Mouse (Mus musculus): ENCODE data around the gene Cebpg.

Cebpg gene

DNA sequence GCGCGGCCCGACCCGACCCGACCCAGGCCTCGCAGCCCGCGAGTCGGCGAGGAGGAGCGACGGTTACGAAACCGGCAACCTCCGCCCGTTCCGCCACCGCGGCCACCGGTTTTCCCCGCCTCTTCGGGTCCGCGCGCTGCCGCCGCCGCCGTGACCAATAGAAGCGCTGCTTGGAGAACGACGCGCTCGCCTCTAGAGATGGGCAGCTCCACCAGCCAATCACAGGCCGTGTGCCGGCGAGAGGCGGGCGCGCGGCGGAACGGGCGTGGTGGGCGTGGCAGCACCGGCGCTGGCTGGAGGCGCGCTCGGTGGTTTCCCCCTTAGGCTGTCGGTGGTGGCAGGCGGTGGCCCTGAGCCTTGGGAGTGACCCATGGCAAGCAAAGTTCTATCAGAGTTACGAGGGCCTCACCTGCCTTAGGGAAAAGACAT is at the start of gene Cebpg:
Gene Cebpg, minus strand, starts transcription at position 138 of the 429 bp plus-strand sequence.
- DNase-seq, result peak; percentile 97

DNA sequence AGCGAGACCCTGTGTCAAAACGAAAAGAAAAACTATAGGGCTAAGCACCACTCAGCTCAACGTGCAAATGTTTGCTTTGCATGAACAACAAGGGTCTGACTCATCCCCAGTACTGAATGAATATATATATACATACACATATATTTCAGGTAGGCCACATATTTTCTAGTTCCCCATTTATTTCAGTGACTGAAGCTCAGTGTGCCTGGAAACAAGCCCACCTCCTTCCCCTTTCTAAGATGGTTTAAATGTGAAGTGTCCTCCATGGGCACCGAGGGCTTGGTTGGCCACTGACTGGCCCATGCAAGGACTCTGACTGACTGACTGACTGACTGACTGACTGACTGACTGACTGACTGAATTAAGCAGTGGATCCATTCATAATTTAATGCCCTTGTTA is 43.2 kb upstream of the Cebpg start:
- DNase-seq, result no peak

DNA sequence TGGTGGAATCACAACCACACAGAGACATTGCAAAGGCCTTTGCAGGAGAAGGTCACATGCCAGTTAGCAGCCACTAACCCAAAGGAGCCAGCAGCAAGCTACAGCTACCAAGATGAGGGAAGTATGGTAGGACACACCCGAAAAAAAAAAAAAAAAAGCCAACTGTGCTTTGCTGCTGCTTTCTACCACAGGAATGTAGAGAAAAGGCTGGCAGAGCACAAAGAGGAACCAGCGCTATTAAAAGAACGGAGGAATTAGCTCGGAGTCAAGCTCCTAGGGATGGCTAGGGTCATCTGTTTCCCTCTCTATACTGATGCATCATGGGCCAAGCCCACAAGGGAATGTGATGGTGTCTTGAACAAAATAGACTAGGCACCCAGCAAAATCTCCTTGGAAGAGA is 42.4 kb upstream of the Cebpg start:
- DNase-seq, result no peak

DNA sequence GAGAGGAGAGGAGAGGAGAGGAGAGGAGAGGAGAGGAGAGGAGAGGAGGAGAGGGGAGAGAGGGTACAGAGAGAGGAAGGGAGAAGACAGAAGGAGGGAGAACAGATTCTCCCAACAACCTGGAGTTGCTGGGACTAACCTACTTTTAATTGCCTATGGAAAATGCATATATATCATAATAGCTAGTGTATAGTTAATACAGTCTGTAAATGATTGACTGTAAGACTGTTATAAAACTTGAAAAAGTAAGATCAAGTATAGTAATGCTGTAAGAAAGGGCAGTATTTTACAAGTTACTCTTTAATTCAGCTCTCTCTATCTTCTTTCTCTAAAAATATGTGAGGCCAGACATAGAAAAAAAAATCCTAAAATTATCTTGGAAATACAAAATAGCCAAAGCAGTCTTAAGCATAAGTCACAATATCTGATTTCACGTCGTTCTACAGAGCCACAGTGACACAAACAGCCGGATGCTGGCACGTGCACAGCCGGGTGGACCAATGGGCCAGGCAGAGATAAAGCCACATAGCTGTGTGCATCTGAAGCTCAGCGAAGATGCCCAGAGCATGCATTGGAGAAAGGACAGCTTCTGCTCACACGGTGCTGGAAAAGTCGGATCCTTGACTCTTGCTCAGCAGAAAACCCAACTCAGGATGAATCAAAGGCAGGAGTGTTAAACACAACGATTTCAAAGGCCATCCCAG is 38.8 kb upstream of the Cebpg start:
- DNase-seq, result no peak

DNA sequence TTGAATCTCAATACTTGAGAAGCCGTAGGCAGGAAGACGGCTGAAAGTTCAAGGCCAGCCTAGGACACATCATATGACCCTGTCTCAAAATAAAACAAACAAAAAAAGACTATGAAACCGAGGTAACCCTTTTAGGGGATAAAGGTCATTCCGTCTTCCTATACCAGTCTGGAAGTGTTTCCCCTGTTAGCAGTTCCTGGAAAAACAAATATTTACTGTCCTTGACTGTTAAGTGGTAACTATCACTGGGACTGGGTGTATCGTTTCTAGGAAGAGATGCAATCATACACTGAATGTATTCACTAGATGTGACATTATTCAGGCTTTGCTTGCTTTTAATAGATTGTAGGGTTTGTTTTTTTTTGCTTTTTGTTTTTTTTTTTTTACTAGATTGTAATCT is 34.2 kb upstream of the Cebpg start:
- no peak for DNase-seq

DNA sequence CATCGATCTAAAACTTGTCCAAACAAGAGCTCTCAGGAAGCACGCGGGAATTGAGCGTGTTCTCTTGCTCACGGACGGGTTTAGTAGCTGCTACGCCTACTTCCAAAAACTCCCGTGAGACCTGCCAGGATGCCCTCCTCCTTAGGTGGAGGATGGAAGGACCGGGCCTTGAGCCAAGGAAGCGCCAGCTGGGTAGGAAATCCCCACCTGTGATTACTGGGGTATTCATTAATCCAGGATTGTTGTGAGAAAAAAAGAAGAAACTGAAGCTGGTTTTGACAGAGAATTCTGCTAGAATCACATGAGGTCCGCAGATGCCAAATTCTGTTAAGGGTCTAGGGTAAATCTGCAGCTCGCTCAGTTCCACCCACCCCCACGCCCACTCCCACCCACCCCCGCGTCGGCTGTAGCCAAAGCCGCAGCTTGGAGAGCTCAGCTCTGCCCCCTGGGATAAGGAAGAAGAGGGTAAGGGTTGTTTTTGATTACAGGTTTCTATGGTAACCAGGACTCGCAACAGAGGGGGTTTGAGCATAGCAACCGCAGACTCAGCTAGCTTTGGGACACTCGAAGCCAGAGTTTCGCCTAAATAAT is 30.0 kb upstream of the Cebpg start:
- peak; percentile 17 for DNase-seq

DNA sequence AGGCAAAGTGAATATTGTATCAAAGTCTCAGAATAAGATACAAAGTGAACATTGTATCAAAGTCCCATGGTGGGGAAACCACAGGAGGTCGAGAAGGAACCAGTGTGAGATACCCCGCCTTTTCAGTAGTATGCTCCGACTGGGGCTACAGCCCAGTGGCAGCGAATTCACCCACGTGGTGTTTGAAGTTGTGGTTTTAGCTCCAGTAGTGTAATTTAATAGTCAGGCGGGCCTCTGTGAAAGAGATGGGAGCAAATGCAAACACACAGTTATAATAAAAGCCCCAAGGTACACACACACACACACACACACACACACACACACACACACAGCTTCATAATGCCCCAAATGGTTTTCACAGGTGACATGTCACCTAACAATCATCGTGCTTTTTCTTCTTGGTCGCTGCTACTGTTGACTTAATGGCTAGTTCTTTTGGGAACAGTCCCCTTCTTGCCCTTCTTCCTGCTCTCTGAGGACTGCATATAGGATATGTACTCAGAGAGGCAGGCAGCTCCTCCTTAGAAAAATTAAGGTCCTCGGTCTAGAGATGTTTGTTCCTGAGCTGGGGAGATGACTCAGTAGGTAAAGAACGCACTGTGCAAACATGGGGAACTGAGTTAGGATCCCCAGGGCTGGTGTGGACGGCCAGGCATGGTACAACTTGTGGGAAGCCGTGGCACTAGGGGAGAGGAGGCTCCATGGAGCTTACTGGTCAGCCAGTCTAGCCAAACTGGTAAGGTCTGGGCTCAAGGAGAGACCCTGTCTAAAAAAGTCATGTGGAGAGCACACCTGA is 28.4 kb upstream of the Cebpg start:
- no peak for DNase-seq

DNA sequence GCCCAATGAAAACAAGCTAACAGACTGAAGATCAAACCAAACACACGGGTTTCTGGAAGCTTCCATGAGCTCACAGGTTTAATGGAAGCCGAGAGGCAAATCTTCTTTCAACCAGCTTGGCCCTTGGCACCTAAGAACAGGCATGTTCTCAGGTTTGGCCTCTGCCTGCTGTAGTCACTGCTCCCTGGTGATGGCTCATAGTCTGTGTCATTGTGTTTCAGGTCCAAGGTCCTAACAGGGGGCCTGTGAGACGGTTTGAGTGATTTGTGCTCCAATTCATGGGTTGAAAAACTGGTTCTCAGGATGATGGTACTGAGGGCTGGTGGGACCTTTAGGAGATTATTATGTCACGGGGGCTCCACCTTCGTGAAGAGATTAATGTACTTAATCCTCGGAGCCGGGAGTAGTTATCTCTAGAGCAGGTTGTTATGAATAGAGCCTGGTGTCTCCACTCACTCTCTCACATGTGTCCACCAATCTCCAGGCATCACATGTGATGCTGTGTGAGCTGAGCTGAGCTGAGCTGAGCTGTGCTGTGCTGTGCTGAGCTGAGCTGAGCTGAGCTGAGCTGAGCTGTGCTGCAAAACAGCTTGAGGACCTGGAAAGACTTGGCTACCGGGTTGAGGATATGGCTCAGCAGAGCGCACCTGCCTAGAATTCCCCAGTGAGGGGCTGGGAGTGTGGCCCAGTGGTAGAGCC is 25.2 kb upstream of the Cebpg start:
- DNase-seq, result no peak

DNA sequence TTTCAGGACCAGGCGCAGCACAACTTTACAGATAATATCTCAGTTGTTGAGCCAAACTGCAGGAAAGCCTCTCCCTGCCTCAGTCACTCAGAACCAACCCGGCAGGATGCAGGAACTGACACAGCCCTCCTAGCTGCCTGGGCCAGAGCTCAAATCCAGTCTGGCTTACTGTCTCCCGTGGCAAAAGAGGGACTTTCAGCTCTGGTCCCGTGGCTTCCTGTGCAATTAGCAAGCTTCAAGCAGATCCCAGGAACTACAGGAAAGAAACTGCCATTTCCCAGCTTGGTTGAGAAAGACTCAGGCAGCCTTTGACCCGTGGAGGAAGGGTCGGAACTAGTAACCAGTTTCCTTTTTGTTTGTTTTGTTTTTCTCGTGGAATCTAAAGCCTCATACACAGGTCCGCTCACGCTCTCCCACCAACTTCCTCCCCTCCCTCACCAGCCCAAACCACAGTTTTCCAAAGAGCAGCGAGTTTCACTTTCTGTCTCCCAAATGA is 24.5 kb upstream of the Cebpg start:
- peak; percentile 60 for DNase-seq

DNA sequence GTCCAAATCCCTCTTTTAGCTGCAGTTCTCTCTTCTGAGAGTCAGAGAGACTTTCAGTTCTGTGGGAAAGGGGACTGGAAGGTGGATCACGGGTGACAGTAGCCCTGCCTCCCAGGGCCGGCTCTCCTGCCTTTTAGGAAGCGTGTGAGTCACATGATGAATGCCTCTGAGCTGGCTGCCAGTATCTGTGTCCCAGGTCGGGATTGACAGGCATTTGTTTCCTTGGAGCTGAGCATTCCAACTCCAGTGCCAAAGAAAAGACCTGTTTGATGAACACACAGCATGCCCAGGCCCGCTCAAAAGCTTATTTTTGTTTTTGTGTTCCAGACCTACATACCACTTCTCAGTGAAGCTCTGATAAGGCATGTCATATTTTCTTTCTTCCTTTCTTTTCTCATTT is 20.3 kb upstream of the Cebpg start:
- DNase-seq, result no peak

DNA sequence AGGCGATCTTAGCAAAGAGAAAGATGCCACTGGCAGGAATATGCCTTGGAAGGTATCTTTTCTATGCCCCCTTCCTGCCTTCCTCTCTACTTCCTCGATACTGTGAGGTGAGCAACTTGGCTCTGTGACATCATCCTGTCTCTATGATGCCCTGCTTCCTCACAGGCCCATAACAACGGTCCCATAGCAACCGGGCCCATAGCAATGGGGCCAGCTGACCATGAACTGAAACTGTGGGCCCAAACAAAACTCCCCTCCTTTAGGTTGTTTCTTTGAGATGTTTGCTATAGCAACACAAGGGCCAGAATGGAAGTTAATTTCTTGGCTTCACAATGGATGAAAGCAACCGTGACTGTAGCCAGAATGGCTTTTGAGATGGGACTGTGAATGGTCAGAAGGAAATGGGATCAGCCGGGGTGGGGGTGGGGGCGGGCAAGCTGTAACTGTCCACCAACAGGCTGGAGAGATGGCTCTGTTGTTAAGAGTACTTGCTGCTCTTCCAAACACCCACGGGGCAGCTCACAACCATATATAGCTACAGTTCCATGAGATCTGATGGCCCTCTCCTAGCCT is 10.4 kb upstream of the Cebpg start:
- no peak for DNase-seq

DNA sequence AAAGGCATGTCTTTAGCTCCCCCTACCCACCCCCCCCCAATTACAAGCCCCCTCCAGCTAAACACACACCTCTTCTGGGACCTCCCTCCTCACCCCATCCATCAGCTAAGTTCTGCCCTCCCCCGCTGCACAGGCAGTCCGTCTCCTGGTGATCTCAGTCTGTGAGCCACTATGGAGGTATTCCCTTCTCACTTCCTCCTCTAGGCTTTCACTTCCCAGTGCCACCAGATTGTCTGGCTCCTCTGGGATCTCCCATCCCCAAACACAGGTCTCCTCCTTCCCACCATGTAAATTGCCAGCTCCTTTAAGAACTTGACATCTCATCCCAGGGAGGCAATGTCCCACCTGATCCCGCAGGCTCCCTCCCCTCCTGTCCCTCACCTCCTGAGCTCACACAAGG is 9.6 kb upstream of the Cebpg start:
- DNase-seq, result no peak

DNA sequence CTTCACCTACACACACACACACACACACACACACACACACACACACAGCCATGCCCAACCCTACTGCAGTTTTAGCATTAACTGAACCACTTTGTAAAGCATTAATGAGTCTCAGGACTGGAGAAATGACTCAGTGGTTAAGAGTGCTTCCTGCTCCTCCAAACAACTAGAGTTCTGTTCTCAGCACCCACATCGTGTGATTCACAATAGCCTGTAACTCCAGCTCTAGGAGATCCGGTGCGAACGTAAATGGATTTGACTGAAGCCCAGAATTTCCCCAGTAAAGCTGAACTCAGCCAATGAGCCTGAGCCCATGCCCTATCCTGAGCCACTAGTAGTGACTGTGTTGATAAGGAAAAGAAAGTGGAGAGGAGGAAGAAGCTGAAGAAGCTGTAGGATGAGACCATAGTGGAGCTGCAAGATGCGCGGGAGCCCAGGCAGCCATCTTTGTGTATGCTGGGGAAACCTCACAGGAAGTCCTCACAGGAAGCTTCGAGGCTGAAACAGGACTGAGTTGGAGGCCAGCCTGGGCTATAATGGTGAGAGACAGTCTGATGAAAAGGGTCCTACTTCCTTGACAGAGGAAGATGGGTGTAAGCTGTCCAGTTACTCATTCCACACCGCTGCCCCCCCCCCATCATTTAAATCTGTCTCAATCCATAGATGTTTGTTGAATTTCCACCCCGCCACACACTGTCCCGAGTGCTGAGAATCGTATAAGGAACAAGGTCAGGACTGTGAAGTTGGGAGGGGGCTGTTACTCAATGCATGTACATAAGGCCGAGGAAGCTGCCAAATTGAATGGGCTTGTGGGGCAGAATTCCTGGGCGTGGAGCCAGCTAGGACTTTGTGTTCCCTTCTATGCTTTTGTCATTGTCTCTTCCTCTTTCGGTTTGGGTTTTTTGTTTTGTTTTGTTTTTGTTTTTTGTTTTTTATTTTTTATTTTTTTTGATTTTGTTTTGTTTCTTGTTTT is 8.2 kb upstream of the Cebpg start:
- DNase-seq, result peak; percentile 79

DNA sequence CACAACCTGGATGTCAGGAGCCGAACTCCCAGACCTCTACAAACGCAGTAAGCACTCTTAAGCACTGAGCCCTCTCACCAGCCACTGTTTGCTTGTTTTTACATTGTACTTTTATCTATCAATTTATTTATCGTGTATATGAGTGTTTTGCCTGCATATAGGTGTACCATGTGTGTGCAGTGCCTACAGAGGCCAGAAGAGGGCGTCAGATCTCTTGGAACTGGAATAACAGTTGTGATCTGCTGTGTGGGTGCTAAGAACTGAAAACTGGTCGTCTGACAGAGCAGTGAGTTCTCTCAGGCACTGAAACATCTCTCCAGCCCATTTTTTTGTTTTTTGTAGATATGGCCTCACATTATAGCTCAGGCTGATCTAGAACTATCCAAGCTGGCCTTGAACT is 3.1 kb upstream of the Cebpg start:
- no peak for DNase-seq

DNA sequence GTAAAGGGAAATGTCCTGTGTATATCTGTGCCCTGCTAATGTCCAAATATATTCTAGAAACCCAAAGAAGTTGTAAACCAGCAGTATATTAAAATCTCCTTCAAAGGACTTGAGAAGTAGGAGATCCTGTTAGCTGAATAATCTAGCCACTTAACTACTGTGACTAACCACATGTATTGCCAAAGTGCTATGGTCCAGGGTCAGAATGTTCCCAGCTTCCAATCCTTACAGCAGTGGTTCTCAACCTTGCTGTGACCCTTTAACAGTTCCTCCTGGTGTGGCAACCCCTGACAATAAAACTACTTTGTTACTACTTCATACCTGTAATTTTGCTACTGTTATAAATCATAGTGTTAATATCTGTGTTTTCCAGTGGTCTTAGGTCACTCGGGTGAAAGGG is 2.0 kb upstream of the Cebpg start:
- no peak for DNase-seq

DNA sequence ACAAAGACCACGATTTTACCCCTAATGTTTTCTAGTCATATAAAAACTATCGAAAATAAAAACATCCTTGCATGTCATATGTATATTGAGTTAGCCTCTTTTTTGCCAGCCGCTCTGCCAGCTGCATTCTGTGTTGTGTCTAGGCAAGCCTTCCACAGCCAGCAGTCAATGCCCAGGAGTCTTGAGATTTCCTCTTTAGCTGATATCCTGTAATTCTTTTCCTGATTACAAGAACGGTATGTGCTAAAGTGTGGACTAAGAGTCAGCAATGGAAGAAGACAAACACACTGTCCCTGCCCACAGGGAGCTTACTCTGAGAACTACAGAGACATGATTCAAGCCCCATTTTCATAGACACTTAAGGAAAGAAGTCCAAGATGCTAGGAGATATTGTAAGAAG is 1.2 kb upstream of the Cebpg start:
- DNase-seq, result peak; percentile 22

DNA sequence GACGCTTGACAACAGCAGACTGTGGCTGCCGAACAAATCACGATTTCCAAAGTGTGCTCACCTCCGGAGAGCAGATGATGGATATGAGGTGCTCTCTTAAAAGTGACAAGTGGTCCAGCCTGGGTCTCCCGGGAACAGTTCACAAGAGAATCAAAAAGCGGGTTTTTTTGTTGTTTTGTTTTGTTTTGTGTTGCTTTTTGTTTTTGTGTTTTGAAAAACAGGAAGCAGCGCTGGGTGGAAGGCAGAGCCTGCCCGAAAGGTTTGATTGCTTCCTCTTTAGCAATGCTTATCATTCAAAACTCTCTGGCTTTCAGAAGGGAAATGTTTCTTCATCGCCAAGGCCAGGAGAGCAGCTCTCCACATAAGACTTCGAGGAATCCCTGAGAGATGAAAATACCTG is 626 bp upstream of the Cebpg start:
- DNase-seq, result peak; percentile 32

DNA sequence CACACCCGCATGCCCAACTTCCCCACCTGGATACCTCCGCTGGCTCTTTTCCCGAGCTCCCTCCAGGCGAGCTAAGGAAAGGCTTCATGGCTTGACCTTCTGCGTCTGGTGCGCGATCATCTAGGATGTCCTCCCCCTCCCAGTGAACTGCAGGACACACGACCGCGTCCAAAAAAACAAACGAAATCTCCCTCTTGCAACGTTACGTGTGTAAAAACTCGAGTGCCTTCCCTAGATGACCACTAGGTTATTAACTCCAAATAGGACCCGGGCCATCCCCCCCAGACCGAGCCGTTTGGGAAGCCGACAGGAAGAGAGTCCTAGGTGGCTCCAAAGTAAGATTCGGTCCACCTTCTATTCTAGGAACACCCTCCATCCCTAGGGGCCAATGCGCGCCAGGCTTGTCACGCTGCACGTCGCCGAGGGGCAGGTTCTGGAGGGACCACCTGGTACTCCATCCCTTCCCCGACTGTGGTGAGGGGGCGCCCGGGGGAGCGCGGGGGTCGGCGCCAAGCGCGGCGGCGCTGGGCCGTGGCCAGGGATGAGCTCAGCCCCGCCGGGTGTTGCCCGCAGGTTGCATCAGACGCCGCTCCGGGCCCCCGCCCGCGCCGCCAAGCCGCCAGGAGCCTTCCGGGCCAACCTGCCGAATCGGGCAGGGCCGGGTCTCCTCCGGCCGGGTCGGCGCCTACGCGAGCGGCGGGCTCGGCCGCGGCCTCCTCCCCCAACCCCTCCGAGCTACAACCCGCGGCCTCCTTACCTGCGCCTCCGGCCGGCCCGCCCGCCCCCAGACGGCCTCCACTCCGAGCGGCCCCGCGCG is 546 bp downstream of the Cebpg start:
- peak; percentile 48 for DNase-seq

DNA sequence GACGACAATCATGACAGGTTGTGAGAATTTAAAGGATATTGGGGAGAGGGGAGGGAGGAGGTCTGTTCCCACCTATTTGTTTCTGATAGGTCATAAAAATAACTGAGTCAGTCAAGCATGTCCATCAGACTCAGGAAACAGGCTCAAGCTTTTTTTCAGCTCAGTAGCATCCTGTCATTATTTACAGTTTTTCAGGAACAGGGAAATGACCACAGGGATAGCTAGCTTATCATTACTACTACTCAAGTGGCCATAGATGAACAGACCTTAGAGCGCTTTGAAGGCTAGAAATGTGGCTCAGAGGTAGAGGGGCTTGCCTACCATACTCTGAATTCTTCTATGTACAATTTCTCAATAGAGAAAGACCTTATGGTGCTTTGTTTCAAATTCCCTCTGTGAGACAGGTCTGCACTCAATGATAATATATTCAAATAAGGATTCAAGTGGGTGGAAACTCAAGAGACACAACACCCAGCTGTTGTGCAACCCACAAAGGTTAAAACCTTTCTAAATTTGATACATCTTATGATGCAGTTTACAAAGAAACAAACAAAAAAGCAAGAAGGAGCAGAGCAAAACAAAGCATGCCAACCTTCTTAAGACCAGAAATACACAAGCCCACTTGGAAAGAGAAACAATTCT is 1.3 kb downstream of the Cebpg start:
- no peak for DNase-seq

DNA sequence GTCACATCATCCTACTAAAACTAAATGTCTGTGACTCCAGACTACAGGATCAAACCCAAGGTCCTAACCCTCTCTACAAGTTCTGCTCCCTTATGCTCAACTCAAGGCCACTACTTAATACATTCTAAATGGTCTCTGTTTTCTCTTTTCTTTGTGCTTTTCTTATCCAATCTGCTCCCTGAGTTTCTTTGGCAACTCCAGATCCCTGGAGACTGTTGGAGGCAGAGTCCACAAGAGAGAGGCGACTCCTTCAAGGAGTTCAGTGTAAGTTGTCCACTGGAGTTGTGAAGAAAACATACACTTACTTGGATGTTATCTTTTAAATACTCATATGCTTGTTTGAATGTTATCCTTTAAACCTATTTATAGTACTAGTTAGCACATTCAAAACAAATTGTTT is 2.1 kb downstream of the Cebpg start:
- DNase-seq, result no peak
